Mouse (Mus musculus): ENCODE measurements around the gene Pck1.

DNA sequence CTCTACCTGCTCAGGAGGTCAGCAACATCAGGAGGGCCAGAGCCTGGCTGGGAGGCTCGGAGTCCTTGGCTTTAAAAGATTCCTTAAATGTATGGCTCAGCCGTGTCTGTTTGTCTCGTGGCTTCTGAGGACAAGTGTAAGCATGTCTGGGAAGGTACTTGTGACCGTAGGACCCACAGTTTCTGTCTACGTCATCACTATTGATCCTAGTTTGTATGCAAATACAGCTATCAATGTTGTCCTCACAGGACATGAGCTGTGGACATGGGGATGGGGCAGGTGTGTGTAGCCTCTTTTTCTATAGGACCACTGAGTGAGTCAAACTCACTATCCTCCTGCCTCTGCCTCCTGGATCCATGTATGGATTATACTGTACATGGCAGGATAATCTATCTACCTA lies 4.8 kb upstream of the Pck1 start:
- TF ChIP-seq CTCF (IDR thresholded peaks at IDR 0.05; ENCODE audit: low read depth) (no peak), EP300 (IDR thresholded peaks at IDR 0.05; ENCODE audit: low read depth) (no peak; the same call in 1 of the 2 replicates)
